Mouse (Mus musculus) monocyte, adult 2 months (primary cell): Measurements from ENCODE around the gene Smg6.

ENCODE experiments used
- DNase-seq, 2 experiments: peaks; one replicate each; pipeline ENCODE4 v3.0.0; 2022; ENCODE audit warnings: low spot score in 2 of 2, low read depth in 1 of 2

The Smg6 gene

DNA sequence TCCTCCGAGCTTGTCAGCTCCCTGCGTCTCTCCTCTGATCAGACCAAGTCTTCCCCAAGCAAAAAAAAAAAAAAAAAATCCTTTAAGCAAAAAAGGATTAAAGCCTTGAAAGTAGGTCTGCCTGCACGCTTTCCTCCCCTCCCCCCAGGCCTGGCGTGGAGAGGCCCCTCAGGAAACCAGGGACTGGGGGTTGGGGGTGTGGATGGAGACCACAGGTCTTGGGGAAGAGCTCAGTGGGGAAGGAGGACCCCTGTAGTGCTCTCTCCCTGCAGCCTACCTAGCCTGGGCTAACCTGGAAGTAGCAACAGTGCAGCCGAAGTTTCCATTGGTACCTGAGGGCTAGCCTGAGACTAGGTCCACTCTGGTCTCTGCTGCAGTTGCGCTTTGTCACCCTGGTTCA is 285.1 kb downstream of the Smg6 start:
- no peak for DNase-seq

DNA sequence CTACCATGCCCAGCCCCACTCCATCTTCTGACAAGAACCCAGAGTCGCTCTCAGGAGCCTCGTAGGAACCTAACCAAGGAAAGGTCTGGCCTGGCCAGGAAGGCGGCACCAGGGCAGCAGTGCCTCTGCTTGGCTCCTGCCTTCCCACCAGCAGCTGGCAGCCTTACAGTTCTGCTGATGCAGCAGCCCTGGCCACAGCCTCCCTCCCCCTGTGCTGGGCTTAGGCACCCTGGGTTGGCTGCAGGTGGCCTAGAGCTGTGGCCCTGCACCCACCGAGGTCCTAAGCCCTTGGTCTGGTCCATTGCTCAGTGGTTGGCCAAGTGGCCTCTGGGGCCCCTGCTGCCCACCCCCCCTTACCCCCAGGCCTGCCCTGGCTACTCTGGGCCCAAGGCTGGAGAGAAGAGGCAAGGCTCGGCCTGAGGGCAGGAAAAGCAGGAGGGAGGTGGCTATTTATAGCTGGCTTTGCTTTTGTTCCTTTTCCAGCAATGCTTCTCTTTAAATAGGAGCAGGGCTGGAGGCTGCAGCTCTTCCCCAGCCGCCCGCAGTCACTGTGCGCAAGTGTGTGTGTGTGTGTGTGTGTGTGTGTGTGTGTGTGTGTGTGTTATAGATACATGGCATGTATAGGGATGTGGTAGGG is 286.5 kb downstream of the Smg6 start:
- DNase-seq = no peak

DNA sequence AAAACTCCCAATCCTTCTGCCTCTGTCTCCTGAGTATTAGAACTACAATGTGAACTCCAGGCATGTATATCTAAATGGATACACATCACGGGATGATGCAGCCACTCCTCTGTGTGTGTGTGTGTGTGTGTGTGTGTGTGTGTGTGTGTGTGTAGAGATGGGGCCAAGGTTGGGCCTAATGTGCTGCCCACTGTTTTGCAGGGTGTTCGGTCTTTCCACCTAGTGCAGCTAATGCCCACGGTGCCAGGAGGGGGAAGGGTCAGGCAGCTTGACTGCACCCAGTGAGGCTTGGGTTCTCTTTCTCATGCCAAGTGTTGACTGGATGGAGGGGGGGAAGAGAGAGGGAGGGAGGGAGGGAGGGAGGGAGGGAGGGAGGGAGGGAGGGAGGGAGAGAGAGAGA is 287.3 kb downstream of the Smg6 start:
- no peak for DNase-seq

DNA sequence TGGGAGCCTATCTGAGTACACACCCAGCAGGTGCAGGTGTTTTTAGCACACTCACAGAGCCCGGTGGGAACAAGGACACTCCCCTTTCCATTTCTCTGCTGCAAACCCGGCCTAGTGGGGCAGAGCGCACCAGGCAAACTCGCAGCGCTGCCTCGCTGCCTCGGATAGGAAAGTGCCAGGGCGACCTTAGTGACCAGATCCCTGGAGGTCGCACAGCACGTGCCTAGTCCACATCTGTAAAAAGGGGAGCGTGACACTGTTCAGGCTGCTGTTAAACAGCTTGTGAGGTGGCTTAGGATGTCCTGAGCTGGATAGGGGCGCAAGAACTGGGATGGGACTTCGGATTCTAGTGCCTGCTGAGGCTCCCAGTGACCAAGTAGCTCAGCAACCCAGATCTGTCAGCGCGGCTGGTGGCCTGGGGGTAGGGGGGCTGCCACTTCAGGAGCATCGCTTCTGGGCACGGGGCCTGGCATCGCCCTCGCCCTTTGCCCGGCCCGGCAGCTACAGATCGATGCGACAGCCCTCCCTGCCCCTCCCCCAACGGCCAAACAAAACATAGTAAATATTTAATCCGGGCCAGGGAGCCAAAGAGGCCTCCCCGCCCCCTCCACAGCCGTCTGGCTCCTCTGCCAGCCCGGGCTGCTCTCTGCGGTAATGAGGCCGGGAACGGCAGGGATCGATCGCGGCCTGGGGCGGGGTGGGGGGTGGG is 287.9 kb downstream of the Smg6 start:
- no peak for DNase-seq
